Mouse (Mus musculus): ENCODE measurements around the gene Cdh16. TPM values are rescaled to one million over a fixed set of nuclear protein-coding genes. Genes with fewer than 3 reads are reported as not detected.
"Not testable (repeated sequence)": the region's sequence is repeated elsewhere in the genome, so short reads cannot be mapped to it uniquely, and the experiment has no call there.

Cdh16 gene
- polyA plus RNA-seq, 1 experiment from 2014 or later, result 0.92 TPM

DNA sequence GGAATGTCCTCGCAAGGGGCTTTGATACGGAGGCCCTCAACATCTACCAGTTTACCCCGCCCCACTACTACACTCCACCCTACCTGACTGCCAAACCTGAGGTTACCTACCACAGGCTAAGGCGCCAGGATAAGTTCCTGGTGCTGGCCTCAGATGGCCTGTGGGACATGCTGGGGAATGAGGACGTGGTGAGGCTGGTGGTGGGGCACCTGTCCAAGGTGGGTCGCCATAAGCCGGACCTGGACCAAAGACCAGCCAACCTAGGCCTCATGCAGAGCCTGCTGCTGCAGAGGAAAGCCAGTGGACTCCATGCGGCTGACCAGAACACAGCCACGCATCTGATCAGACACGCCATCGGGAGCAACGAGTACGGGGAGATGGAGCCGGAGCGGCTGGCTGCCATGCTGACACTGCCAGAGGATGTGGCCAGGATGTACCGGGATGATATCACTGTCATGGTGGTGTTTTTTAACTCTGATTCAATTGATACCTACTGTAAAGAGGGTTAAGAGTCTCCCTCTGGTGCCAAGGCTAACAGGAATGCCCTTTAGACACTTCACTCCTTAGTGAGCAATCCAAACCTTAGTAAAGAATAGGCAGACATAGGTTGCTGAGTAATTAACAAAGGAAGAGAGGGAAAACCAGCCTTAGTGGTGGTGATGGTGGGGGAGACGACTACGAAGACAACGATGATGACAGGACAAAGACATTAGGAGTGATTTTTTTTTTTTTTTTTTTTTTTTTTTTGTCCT lies 29.4 kb downstream of the Cdh16 start:
- H3K36me3 ChIP-seq, result peaks cover 12% of the 10 kb centered on the region
- ATAC-seq (ENCODE audit: insufficient read depth, low FRiP score, low read depth), result no peak
- H3K27ac ChIP-seq, result no peak overlapping the region
- no peak overlapping the region for H3K4me3 ChIP-seq (replicated peaks)
- 92% methylated on average over 19 of the region's 19 CpGs for WGBS
- H3K4me2 ChIP-seq, result no peak overlapping the region
- H3K9ac ChIP-seq, result no peak overlapping the region
- H3K4me1 ChIP-seq, result 0 out of 2 replicates have a peak, but pooled peaks cover 10% of the 10 kb centered on the region
- H3K27me3 ChIP-seq (replicated peaks), result no peaks in the 10 kb centered on the region
- H3K9me3 ChIP-seq, result no peaks in the 10 kb centered on the region

- H3K4me3 ChIP-seq (replicated peaks), result no peak overlapping the region
- H3K4me1 ChIP-seq, result 0 out of 2 replicates have a peak, but pooled peaks cover 10% of the 10 kb centered on the region
- no peak for ATAC-seq (ENCODE audit: insufficient read depth, low FRiP score, low read depth)
- H3K27ac ChIP-seq, result no peak overlapping the region
- H3K9ac ChIP-seq, result no peak overlapping the region
- H3K36me3 ChIP-seq, result peaks cover 12% of the 10 kb centered on the region
- WGBS, result 94% methylated on average over 31 of the region's 31 CpGs
- H3K4me2 ChIP-seq, result no peak overlapping the region
- H3K27me3 ChIP-seq (replicated peaks), result no peaks in the 10 kb centered on the region
- no peaks in the 10 kb centered on the region for H3K9me3 ChIP-seq
Observed at GRCm38 (mm10) chr8:104593536-104594325, 30.5 kb downstream of the Cdh16 start.

- peak overlapping the region; percentile 71 for H3K4me2 ChIP-seq
- peaks cover 12% of the 10 kb centered on the region for H3K36me3 ChIP-seq
- H3K27ac ChIP-seq, result no peak overlapping the region
- no peak overlapping the region for H3K9ac ChIP-seq
- peak overlapping the region; percentile 70; the same call in 1 of the 2 replicates for H3K4me3 ChIP-seq (replicated peaks)
- WGBS, result 63% methylated on average over 6 of the region's 6 CpGs
- H3K9me3 ChIP-seq, result no peaks in the 10 kb centered on the region
- no peaks in the 10 kb centered on the region for H3K27me3 ChIP-seq (replicated peaks)
- H3K4me1 ChIP-seq, result 0 out of 2 replicates have a peak, but pooled peaks cover 10% of the 10 kb centered on the region
- ATAC-seq (ENCODE audit: insufficient read depth, low FRiP score, low read depth), result no peak
Observed at GRCm38 (mm10) chr8:104592566-104592965, 31.6 kb downstream of the Cdh16 start.

DNA sequence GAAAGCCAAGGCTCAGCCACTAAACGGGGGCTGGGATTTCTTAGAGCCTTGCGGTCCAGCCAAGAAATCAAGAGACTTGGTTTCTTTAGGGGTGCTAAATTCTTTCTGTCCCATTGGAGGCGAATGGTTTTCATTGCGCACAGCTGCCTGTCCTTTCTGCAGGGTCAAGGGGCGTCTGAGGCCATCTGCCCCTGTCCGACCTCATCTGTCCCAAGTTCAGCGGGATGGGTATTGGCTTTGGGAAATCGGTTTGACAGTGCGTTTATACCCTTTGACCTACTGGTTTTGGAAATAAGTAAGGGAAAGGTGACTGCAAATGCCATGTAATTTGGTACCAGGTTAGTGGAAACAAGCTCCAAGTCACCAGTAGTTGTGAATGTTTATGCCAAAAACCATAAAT lies 32.3 kb downstream of the Cdh16 start:
- WGBS, result 2% methylated on average over 9 of the region's 9 CpGs
- Histone ChIP-seq H3K27me3 (replicated peaks) (no peaks in the 10 kb centered on the region), H3K9me3 (no peaks in the 10 kb centered on the region), H3K9ac (peak overlapping the region; percentile 57; the same call in 1 of the 2 replicates), H3K4me1 (0 out of 2 replicates have a peak, but pooled peaks cover 10% of the 10 kb centered on the region), H3K4me2 (peak overlapping the region; percentile 71), H3K36me3 (peaks cover 12% of the 10 kb centered on the region), H3K27ac (peak overlapping the region; percentile 89), H3K4me3 (replicated peaks) (peak overlapping the region; percentile 70)
- ATAC-seq (ENCODE audit: insufficient read depth, low FRiP score, low read depth), result no peak

DNA sequence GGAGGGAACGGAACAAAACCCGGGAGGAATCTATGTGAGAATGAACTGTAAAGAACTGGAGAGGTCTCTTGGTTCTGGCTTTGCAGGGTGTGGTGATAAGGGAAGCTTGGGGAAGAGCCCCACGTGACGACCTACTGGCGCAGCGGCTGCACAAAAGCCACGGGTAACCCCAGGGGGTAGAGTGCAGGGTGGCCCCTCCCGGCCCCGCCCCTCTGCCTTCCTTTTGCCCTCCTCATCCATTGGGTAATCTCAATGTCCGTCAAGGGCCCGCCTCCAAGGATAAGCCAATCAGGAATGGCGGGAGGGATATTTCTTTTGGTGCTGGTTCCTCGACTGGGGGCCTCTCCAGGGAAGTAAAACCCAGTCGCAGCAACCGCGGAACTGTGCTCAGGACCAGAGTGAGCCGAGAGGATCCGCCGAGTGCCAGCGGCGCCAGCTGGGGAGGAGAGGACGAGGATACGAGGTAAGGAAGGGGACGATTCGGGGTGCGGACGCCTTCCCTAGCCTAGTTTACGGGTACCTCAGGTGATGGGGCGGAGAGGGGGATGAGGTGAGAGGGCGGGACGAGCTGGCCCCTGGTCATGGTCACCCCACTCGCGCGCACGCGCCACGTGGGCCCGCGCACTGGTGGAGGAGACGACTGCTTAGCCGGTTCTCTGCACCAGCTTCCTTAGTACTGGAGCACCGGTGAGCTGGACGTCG lies 32.9 kb downstream of the Cdh16 start, which contains the start of gene Pdp2:
Gene Pdp2, plus strand, starts transcription at position 319 of the 702 bp plus-strand sequence.
- ATAC-seq (ENCODE audit: insufficient read depth, low FRiP score, low read depth), result peak; percentile 99
- 0 out of 2 replicates have a peak, but pooled peaks cover 10% of the 10 kb centered on the region for H3K4me1 ChIP-seq
- under 1% methylated on average over 44 of the region's 44 CpGs for WGBS
- H3K27me3 ChIP-seq (replicated peaks), result no peaks in the 10 kb centered on the region
- peak within 1 kb of the TSS; percentile 71 for H3K4me2 ChIP-seq
- peak within 1 kb of the TSS; percentile 70 for H3K4me3 ChIP-seq (replicated peaks)
- H3K27ac ChIP-seq, result peak within 1 kb of the TSS; percentile 89
- H3K36me3 ChIP-seq, result peaks cover 12% of the 10 kb centered on the region
- H3K9ac ChIP-seq, result peak within 1 kb of the TSS; percentile 57
- no peaks in the 10 kb centered on the region for H3K9me3 ChIP-seq

DNA sequence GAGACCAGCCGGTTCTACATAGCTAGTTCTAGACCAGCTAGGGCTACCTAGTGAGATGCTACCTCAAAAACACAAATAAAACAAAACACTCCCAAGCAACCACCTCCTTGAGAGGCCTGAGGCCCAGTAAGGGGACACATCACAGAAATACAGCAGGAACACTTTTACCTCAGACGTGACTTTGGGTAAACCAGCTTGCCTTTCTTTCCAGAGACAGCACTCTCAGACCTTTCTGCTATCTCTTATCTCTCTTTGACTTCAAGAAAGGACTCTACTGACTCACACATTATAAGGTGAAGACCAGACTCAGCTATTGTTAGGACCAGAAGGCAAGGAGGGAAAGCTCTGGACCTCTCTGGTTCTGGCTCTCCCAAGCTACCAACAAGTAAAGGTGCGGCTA lies 33.9 kb downstream of the Cdh16 start:
- Histone ChIP-seq H3K27ac (no peak overlapping the region), H3K4me2 (no peak overlapping the region), H3K9me3 (no peaks in the 10 kb centered on the region), H3K27me3 (replicated peaks) (no peaks in the 10 kb centered on the region), H3K4me3 (replicated peaks) (no peak overlapping the region), H3K36me3 (peaks cover 12% of the 10 kb centered on the region), H3K4me1 (0 out of 2 replicates have a peak, but pooled peaks cover 10% of the 10 kb centered on the region), H3K9ac (no peak overlapping the region)
- WGBS, result 87% methylated on average over 3 of the region's 3 CpGs
- ATAC-seq (ENCODE audit: insufficient read depth, low FRiP score, low read depth), result no peak

GRCm38 (mm10) chr8:104584522-104584921 lies 39.7 kb downstream of the Cdh16 start:
- H3K9me3 ChIP-seq, result no peaks in the 10 kb centered on the region
- H3K9ac ChIP-seq, result no peak overlapping the region
- no peaks in the 10 kb centered on the region for H3K36me3 ChIP-seq
- no peak overlapping the region for H3K27ac ChIP-seq
- ATAC-seq (ENCODE audit: insufficient read depth, low FRiP score, low read depth), result no peak
- H3K4me3 ChIP-seq (replicated peaks), result no peak overlapping the region
- WGBS, result 52% methylated on average over 1 of the region's 1 CpGs
- H3K4me1 ChIP-seq, result no peaks in the 10 kb centered on the region
- H3K27me3 ChIP-seq (replicated peaks), result no peaks in the 10 kb centered on the region
- H3K4me2 ChIP-seq, result no peak overlapping the region

GRCm38 (mm10) chr8:104577606-104578005 lies 46.6 kb downstream of the Cdh16 start:
- H3K27ac ChIP-seq; H3K9ac ChIP-seq; ATAC-seq (ENCODE audit: insufficient read depth, low FRiP score, low read depth); H3K4me2 ChIP-seq; H3K27me3 ChIP-seq (replicated peaks); H3K4me3 ChIP-seq (replicated peaks); H3K9me3 ChIP-seq; H3K4me1 ChIP-seq; H3K36me3 ChIP-seq: not testable (repeated sequence)
- 77% methylated on average over 17 of the region's 17 CpGs for WGBS

DNA sequence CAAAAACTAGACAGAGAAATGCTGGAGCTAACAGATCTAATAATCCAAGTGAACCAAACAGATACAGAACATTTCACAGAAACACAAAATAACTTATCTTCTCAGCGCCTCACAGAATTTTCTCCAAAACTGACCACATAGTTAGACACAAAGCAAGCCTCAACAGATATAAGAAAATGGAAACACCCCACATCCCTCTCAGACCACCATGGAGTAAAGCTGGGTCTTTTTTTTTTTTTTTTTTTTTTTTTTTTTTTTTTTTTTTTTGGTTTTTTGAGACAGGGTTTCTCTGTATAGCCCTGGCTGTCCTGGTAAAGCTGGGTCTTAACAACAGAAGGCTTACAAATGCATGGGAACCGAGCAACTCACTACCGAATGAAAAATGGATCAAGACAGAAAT lies 47.4 kb downstream of the Cdh16 start:
- no peak overlapping the region for H3K9ac ChIP-seq
- no peaks in the 10 kb centered on the region for H3K4me1 ChIP-seq
- no peaks in the 10 kb centered on the region for H3K36me3 ChIP-seq
- no peaks in the 10 kb centered on the region for H3K9me3 ChIP-seq
- H3K27ac ChIP-seq, result no peak overlapping the region
- no peak for ATAC-seq (ENCODE audit: insufficient read depth, low FRiP score, low read depth)
- no peaks in the 10 kb centered on the region for H3K27me3 ChIP-seq (replicated peaks)
- 76% methylated on average over 3 of the region's 3 CpGs for WGBS
- H3K4me2 ChIP-seq, result no peak overlapping the region
- no peak overlapping the region for H3K4me3 ChIP-seq (replicated peaks)

DNA sequence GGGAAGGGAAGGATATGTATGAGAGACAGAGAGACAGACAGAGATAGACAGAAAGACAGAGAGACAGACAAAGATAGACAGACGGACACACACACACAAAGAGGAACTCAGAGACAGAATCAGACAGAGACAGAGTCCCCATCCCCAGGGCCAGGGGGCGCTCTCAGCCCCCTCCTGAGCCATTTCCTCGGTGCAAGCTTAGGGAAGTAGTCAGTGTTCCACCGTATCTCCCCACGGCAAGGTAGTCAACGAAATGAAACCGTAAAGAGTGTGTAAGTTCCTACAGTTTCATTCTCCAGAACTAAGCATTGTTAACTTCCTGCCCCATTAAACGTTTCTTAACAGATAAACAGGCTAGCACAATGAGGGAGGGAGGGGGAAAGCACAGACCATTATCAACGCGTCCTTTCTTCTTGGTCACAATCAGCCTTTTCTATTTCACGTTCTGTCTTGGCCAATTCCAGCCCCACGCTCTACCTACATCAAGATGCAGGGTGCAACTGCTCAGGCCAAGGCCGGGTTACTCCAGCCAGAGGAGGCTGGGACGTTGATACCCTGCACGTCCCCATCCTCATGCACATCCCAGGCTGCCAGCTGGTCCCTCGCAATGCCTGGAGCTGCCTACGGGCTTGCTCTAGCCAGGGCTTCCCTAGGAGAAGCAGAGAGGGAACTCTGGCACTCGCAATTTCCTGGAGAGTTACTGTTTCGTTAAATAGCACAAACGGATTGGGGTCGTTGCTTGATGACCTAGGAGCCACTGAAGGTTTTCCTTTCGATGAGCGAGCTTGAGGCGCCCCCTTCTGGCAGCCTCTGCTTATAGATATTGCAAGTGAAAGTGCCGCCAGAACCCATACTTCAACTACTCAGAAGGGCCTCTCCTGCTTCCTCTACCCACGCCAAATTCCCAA lies 53.5 kb downstream of the Cdh16 start:
- peak; percentile 56 for ATAC-seq (ENCODE audit: insufficient read depth, low FRiP score, low read depth)
- H3K4me3 ChIP-seq (replicated peaks), result peak overlapping the region; percentile 49
- no peak overlapping the region for H3K27ac ChIP-seq
- no peaks in the 10 kb centered on the region for H3K36me3 ChIP-seq
- 0 out of 2 replicates have a peak, but pooled peaks cover 7% of the 10 kb centered on the region for H3K4me1 ChIP-seq
- WGBS, result 4% methylated on average over 26 of the region's 26 CpGs
- H3K9me3 ChIP-seq, result no peaks in the 10 kb centered on the region
- 0 out of 2 replicates have a peak overlapping the region, but pooled peaks have one; percentile 29 for H3K9ac ChIP-seq
- no peaks in the 10 kb centered on the region for H3K27me3 ChIP-seq (replicated peaks)
- H3K4me2 ChIP-seq, result peak overlapping the region; percentile 89

DNA sequence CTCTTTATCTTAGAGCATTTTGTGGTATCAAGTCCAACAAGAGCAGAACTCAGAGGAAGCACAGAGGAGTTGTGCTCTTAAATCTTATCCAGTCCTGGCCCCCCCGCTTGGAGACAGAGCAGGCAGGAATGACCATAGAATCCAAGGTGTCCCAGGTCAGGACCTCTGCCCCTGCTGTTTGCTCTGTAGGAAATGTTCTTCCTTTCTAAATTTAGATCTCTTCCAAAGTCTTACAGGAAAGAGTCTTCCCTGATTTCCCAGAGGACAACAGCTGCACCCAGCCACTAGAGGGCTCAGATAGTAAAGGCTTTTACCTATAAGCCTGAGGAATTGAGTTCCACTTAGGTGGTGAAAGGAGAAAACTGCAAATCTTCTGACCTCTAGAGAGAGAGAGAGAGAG lies 54.6 kb downstream of the Cdh16 start:
- Histone ChIP-seq H3K9me3 (no peaks in the 10 kb centered on the region), H3K27me3 (replicated peaks) (no peaks in the 10 kb centered on the region), H3K36me3 (no peaks in the 10 kb centered on the region), H3K9ac (no peak overlapping the region), H3K27ac (no peak overlapping the region), H3K4me1 (0 out of 2 replicates have a peak, but pooled peaks cover 7% of the 10 kb centered on the region), H3K4me3 (replicated peaks) (no peak overlapping the region), H3K4me2 (no peak overlapping the region)
- 38% methylated on average over 1 of the region's 1 CpGs for WGBS
- no peak for ATAC-seq (ENCODE audit: insufficient read depth, low FRiP score, low read depth)
